Mouse (Mus musculus) hindbrain, embryonic 11.5 days (tissue): Measurements from ENCODE around the gene Efcab11. TPM values are rescaled to one million over a fixed set of nuclear protein-coding genes. Genes with fewer than 3 reads are reported as not detected.
A peak's percentile ranks its signal among the peaks of the same experiment; 100 is the strongest.

Experiments
- ATAC-seq: fragments of 200-750 bp; cut with Nextera tagmentation; 2 replicates; pipeline ENCODE4 v1.8.0; 2017; ENCODE audit warnings: mild to moderate bottlenecking, moderate TSS enrichment, moderate library complexity; ENCODE audit not compliant: low FRiP score
- DNase-seq: peaks from one replicate; pipeline ENCODE4 v3.0.0-alpha.2; 2015; ENCODE audit warnings: low spot score
- H3K27ac ChIP-seq: fragments of 300-500 bp; sonication (generic); 2 replicates; pipeline ENCODE4 v1.5.1; 2014; ENCODE audit warnings: mild to moderate bottlenecking, low read depth, low read length
- H3K27me3 ChIP-seq: fragments of 300-500 bp; sonication (generic); 2 replicates; pipeline ENCODE4 v1.6.1; 2014; ENCODE audit warnings: mild to moderate bottlenecking, low read length, moderate library complexity, mixed read lengths; ENCODE audit not compliant: control insufficient read depth, insufficient read depth
- H3K36me3 ChIP-seq: fragments of 300-500 bp; sonication (generic); 2 replicates; pipeline ENCODE4 v1.6.1; 2014; ENCODE audit warnings: mild to moderate bottlenecking, low read length, moderate library complexity, mixed read lengths; ENCODE audit not compliant: control insufficient read depth, insufficient read depth
- H3K4me1 ChIP-seq: fragments of 300-500 bp; sonication (generic); replicated peaks from 2 replicates; pipeline ENCODE4 v1.6.1; 2014; ENCODE audit warnings: low read length, mixed read lengths; ENCODE audit not compliant: control insufficient read depth, insufficient read depth
- H3K4me2 ChIP-seq: fragments of 300-500 bp; sonication (generic); replicated peaks from 2 replicates; pipeline ENCODE4 v1.6.1; 2014; ENCODE audit warnings: mild to moderate bottlenecking, low read depth, low read length
- H3K4me3 ChIP-seq: fragments of 300-500 bp; sonication (generic); 2 replicates; pipeline ENCODE4 v1.5.1; 2014; ENCODE audit warnings: low read depth, low read length
- H3K9ac ChIP-seq: fragments of 300-500 bp; sonication (generic); 2 replicates; pipeline ENCODE4 v1.6.1; 2014; ENCODE audit warnings: low read depth, low read length
- H3K9me3 ChIP-seq: fragments of 300-500 bp; sonication (generic); 2 replicates; pipeline ENCODE4 v1.6.1; 2016; ENCODE audit warnings: low read length; ENCODE audit not compliant: control insufficient read depth
- WGBS: fragments of 180-500 bp; shearing (Covaris S2); extraction: QIAGEN DNeasy Blood & Tissue Kit; methylation state at CpG from one replicate; pipeline ENCODE4 v1.1.7; 2014; 5-methylcytosine and 5-hydroxymethylcytosine counted together
- polyA plus RNA-seq: library from polyadenylated mRNA; unstranded; fragments of >200 nt; fragmentation: Nextera tagmentation; extraction: Ambion mirVana; gene quantifications from 2 replicates; pipeline ENCODE4 v1.2.1, GENCODE M21; 2014

Gene Efcab11
- polyA plus RNA-seq, 1 experiment from 2014 or later = 25.6 TPM

DNA sequence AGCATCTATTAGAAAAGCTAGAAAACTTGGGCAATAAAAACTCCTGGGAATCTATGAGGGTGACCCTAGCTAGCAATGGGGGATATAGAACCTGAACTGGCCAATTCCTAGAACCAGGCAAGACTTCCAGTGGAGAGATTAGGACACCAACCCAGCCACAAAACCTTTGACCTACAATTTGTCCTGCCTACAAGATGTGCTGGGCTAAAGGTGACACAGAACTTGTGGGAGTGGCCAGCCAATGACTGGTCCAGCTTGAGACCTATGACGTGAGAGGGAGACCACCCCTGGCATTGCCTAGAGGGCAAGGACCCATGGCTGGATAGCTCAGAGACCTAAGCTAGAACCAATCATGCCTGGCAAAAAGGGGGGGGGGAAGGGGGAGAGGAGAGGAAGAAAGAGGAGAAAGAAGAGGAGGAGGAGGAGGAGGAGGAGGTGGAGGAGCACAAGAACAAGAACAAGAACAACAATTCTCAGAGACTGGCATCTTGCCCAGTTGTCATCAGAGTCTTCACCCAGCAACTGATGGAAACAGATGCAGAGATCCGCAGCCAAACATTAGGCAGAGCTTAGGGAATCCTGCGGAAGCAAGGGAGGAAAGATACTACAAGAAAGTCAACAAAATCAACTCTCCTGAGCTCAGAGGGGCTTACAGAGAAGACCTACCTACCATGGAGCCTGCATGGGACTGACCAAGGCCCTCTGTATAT lies 24.7 kb downstream of the Efcab11 start:
- Histone ChIP-seq H3K4me3 (no peak overlapping the region), H3K9me3 (no peaks in the 10 kb centered on the region), H3K4me1 (no peaks in the 10 kb centered on the region), H3K9ac (no peak overlapping the region), H3K27ac (no peak overlapping the region), H3K36me3 (no peaks in the 10 kb centered on the region), H3K4me2 (no peak overlapping the region), H3K27me3 (no peaks in the 10 kb centered on the region)
- ATAC-seq = no peak
- 85% methylated on average over 3 of the region's 3 CpGs for WGBS
- no peak for DNase-seq

DNA sequence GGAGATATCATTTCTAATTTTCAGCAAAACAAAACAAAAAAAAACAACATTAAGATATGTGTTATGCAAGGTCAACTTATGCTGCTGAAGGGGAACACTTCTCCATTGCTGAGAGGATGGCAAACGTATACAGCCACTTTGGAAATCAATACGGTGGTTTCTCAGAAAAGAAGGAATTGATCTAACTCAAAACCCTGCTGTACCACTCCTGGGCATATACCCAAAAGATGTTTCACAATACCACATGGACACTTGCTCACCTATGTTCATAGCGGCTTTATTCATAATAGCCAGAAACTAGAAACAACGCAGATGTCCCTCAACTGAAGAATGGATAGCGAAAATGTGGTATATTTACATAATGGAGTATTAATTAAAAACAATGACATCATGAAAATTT lies 25.6 kb downstream of the Efcab11 start:
- WGBS = 95% methylated on average over 5 of the region's 5 CpGs
- H3K4me1 ChIP-seq = no peaks in the 10 kb centered on the region
- no peak overlapping the region for H3K9ac ChIP-seq
- no peaks in the 10 kb centered on the region for H3K36me3 ChIP-seq
- H3K27me3 ChIP-seq = no peaks in the 10 kb centered on the region
- H3K4me3 ChIP-seq = no peak overlapping the region
- H3K27ac ChIP-seq = no peak overlapping the region
- H3K4me2 ChIP-seq = no peak overlapping the region
- ATAC-seq (no peak), DNase-seq (no peak)
- H3K9me3 ChIP-seq = no peaks in the 10 kb centered on the region

DNA sequence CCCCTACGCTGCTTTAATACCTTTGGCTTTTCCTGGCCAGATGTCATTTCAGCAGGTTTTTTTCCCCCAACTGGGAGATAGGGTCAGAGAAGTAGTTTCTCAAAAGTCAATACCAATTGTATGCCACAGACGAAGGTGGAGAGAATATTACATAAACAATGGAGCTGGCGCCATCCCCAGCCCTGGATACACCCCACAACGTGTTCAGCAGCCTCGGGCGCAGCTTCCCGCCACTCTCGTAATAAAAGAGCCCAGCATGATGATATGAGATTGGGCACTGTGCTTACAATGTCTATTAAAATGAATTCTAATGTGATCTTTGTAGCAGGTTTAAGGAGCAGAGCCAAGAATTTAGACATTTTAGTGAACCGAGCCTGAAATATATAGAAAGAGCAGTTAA lies 28.2 kb downstream of the Efcab11 start:
- ATAC-seq = no peak

DNA sequence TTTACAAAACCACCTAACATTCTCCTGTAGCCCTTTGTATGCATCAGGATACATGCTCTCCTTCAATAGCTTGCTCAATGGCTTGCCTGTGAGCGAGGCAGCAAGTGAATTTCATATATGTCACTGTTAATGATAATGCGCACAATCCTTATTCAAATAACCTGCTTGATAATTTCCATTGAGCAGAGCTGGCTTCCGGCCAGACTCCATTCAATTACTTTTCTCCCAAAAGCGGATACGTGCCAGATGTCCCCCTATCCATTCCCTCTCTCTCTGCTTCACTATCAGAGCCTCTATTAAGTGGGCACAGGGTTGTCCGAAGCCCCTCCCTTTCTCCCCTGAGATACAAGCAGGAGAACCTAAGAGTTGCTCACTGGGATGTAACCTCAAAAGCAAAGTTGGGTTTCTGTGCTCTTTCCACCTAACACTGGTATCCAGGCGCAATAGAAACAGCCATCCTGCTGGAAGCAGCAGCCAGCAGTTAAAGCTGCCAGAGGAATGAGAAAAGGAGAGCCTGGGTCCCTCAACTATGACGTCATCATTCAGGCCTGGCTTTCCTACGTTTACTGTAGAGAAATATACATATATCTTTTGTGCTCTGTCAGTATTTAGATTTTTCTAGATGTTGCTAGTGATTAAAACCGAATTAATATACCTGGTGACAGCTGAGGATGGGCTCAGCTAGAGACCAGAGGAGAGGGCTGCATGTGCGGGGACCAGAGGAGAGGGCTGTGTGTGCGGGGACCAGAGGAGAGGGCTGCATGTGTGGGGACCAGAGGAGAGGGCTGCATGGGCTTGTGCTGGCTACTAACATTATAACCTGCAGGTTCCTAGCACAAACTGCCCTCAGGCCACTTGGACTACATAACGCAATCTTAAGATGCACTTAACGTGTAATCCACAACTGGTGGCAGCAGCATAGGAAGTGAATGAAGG lies 30.6 kb downstream of the Efcab11 start:
- ATAC-seq = peak; percentile 54; the same call in 1 of the 2 replicates
- H3K36me3 ChIP-seq = no peaks in the 10 kb centered on the region

More for the DNA sequence above, 28.2 kb downstream of the Efcab11 start:
- DNase-seq = no peak
- WGBS = 76% methylated on average over 9 of the region's 9 CpGs
- Histone ChIP-seq H3K36me3 (no peaks in the 10 kb centered on the region), H3K4me2 (no peak overlapping the region), H3K9me3 (no peaks in the 10 kb centered on the region), H3K4me3 (no peak overlapping the region), H3K9ac (no peak overlapping the region), H3K4me1 (no peaks in the 10 kb centered on the region), H3K27ac (no peak overlapping the region), H3K27me3 (no peaks in the 10 kb centered on the region)

DNA sequence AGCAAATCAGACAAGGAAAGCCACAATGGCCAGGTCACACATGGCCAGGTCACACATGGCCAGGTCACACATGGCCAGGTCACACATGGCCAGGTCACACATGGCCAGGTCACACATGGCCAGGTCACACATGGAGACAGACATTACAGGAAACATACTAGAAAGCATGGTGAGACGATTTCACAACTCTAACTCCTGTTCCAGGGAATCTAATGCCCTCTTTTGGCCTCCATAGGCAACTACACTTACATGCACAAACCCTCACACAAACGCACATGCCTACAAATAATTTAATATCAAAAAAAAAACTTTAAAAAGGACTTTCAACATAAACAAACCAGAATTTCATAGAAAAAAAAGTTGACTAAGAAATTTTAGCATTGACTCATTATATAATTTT lies 34.2 kb downstream of the Efcab11 start:
- no peaks in the 10 kb centered on the region for H3K36me3 ChIP-seq
- 87% methylated on average over 2 of the region's 2 CpGs for WGBS
- no peaks in the 10 kb centered on the region for H3K4me1 ChIP-seq
- no peaks in the 10 kb centered on the region for H3K27me3 ChIP-seq
- H3K9me3 ChIP-seq = no peaks in the 10 kb centered on the region
- DNase-seq (no peak), ATAC-seq (no peak)
- no peak overlapping the region for H3K4me2 ChIP-seq
- no peak overlapping the region for H3K27ac ChIP-seq
- no peak overlapping the region for H3K4me3 ChIP-seq
- no peak overlapping the region for H3K9ac ChIP-seq

More for the DNA sequence above, 30.6 kb downstream of the Efcab11 start:
- no peak overlapping the region for H3K4me2 ChIP-seq
- H3K27ac ChIP-seq = no peak overlapping the region
- DNase-seq = no peak
- no peak overlapping the region for H3K4me3 ChIP-seq
- no peaks in the 10 kb centered on the region for H3K27me3 ChIP-seq
- no peaks in the 10 kb centered on the region for H3K9me3 ChIP-seq
- H3K4me1 ChIP-seq = no peaks in the 10 kb centered on the region
- no peak overlapping the region for H3K9ac ChIP-seq
- WGBS = 86% methylated on average over 14 of the region's 14 CpGs

DNA sequence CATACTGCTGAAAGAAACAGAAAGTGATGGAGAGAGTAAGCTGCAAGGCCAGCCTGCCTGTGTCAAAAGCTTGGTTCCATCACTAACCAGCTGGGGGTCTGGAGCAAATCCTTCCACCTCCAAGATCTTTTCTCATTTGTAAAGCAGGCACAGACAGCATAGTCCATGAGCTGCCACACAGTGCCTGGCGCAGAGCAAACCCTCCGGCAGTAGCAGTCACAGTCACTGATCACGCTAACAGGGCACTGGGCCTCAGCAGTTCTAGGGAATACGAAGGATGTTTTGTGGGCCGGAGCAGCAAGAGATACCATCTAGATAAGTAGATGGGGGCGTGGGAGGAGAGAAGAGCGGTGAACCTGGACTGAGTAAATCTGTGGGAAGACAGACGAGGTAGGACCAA lies 39.3 kb downstream of the Efcab11 start:
- WGBS = 93% methylated on average over 8 of the region's 8 CpGs

DNA sequence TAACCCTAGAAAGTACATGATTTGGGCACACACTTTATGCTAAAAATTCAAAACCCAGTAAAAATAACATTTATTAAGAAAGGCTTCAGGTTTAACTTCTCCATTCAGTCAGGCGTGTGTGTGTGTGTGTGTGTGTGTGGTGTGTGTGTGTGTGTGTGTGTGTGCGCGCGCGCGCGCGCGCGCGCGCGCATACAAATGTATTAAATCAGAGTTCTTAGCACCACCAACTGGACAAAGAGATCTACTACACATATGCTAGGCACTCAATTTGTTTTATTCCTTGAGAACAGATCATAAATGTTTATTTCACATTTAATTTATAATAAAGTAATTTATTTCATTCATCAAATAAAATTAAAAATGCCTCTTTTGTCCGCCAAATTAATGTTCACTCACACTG lies 45.5 kb downstream of the Efcab11 start:
- WGBS = 94% methylated on average over 7 of the region's 14 CpGs
- Histone ChIP-seq H3K4me2 (no peak overlapping the region), H3K27ac (no peak overlapping the region), H3K4me1 (peaks cover 3% of the 10 kb centered on the region), H3K27me3 (no peaks in the 10 kb centered on the region), H3K9ac (no peak overlapping the region), H3K9me3 (no peaks in the 10 kb centered on the region), H3K4me3 (no peak overlapping the region), H3K36me3 (no peaks in the 10 kb centered on the region)
- ATAC-seq = no peak
- DNase-seq = peak; percentile 21

More for the DNA sequence above, 39.3 kb downstream of the Efcab11 start:
- Histone ChIP-seq H3K9me3 (no peaks in the 10 kb centered on the region), H3K27me3 (no peaks in the 10 kb centered on the region), H3K9ac (no peak overlapping the region), H3K4me2 (no peak overlapping the region), H3K36me3 (no peaks in the 10 kb centered on the region), H3K4me3 (no peak overlapping the region), H3K27ac (no peak overlapping the region), H3K4me1 (no peaks in the 10 kb centered on the region)
- no peak for DNase-seq
- ATAC-seq = no peak

DNA sequence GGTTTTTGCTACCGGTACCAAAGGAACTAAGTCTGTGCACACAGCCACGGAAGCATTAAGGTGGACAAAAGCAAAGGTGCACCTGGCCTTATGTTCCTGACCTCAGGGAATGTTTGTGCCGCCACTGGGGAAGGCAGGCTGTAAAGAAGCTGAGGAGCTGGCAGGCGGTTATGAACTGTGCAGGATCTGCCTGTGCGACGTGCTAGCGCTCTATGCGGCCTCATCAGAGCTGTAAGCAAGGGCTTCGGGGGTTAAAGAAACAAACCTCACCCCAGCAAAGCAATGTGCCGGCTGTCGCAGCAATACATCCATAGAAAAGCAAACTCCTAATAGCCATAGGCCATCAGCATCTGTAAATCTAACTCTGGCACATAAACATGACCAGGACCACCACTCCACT lies 46.1 kb downstream of the Efcab11 start:
- no peak overlapping the region for H3K9ac ChIP-seq
- no peak overlapping the region for H3K4me3 ChIP-seq
- H3K4me2 ChIP-seq = no peak overlapping the region
- no peaks in the 10 kb centered on the region for H3K9me3 ChIP-seq
- no peaks in the 10 kb centered on the region for H3K36me3 ChIP-seq
- DNase-seq = no peak
- H3K4me1 ChIP-seq = peaks cover 3% of the 10 kb centered on the region
- no peak for ATAC-seq
- no peak overlapping the region for H3K27ac ChIP-seq
- no peaks in the 10 kb centered on the region for H3K27me3 ChIP-seq
- 80% methylated on average over 11 of the region's 11 CpGs for WGBS
